Mouse (Mus musculus): ENCODE measurements around the gene Cdk1.

DNA sequence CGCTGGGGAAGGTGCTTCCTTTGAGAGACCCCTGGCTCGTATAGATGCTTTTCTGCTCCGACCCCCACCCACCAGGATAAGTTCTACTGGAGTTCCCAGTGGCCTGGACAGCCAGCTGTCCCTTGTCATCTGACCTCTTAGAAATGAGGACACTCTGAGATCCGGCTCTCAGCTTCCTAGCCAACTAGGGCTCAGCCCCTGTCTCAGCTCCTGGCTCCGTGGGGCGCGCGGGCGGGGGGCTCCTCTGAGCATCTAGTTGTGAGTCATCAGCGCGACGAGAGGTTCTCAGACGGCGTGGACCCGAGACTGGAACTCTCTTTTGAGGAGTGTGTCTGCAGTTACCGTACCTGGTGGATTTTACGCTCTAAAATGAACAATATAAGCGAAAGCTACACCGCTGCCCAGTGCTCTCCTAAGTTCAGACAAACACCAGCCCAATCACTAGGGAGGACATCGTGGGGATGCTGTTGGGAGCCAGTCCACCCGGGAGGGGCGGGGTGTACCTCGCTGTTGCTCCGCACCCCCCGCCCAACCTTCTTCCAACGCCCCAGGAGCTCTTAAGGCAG, 45.5 kb upstream of the Cdk1 start:
- TF ChIP-seq POLR2A (IDR thresholded peaks at IDR 0.05; ENCODE audit: extremely low read depth, insufficient read depth, low read length) (no peak), CTCF (IDR thresholded peaks at IDR 0.05; ENCODE audit: extremely low read depth, insufficient read depth, low read length) (no peak)
